In genomic region chr19:34389940-34390339, GRCm38 (mm10) we compare ENCODE assay signal across 30 mouse cellular contexts.
DNase-seq lines count a peak whose midpoint lies in the region; TF ChIP-seq lines count a peak whose summit lies in the region.
"Had no signal": no experiment of that assay in that cellular context is flagged by ENCODE, and none has a peak within 500 bp of the region (broad histone marks: within the 10 kb centered on the region; RNA-seq: fewer than 3 reads in every experiment).

No protein-coding gene starts in this region.

- no peak for TF ChIP-seq CTCF in kidney, adult 2 months (conservative IDR thresholded peaks at IDR 0.05; ENCODE audit: insufficient read depth, insufficient read length, low read depth, low read length)
- TF ChIP-seq CTCF in embryonic fibroblast, embryonic 13.5 days (IDR thresholded peaks at IDR 0.05; ENCODE audit: borderline replicate concordance, insufficient read depth, low read length), result no peak

- peak; percentile 12 for DNase-seq in kidney, adult 2 months
- DNase-seq in kidney, adult 18-20 months, result no peak
- DNase-seq in lung, adult 18-20 months, result peak; percentile 19 to 28
- DNase-seq in lung, postnatal 14 days, result no peak
- DNase-seq in embryo, embryonic 9.5 days (ENCODE audit: extremely low spot score), result no peak
- no peak for DNase-seq in adrenal gland, adult 18-20 months (ENCODE audit: low spot score in 2 of 2)
- DNase-seq: adrenal gland, adult 2 months; adrenal gland, postnatal 36 days; cerebellum, adult 11 months; cerebellum, adult 9-10 months; cerebellum, postnatal 36 days; embryo, embryonic 11 days; gastrocnemius, postnatal 14 days; kidney, adult 11 months; liver, embryonic 13.5 days; lung, adult 2 months; right cerebral cortex, postnatal 25 days; thymus, adult 18-20 months; thymus, postnatal 36 days had no signal

- no peaks in the 10 kb centered on the region for H3K36me3 ChIP-seq in kidney, adult 2 months (ENCODE audit: control insufficient read depth, insufficient read depth, low read length)
- H3K36me3 ChIP-seq in megakaryocyte, embryonic 14.5 days (replicated peaks; ENCODE audit: low read length), result no peaks in the 10 kb centered on the region
- H3K36me3 ChIP-seq: heart, embryonic 12.5 days; hindbrain, embryonic 10.5 days; hindbrain, embryonic 15.5 days; liver, embryonic 13.5 days; midbrain, embryonic 10.5 days; midbrain, embryonic 15.5 days; neural tube, embryonic 15.5 days had no signal

- H3K4me3 ChIP-seq in kidney, adult 2 months (ENCODE audit: insufficient read depth, low read depth, low read length), result no peak overlapping the region
- H3K4me3 ChIP-seq in embryonic fibroblast, embryonic 13.5 days (ENCODE audit: insufficient read depth, low read length), result no peak overlapping the region
- peak overlapping the region; percentile 17 for H3K4me3 ChIP-seq in megakaryocyte, embryonic 14.5 days (replicated peaks)
- H3K4me3 ChIP-seq: forebrain, embryonic 13.5 days; heart, adult 2 months; heart, embryonic 12.5 days; hindbrain, embryonic 10.5 days; hindbrain, embryonic 15.5 days; liver, embryonic 13.5 days; midbrain, embryonic 10.5 days; midbrain, embryonic 15.5 days; neural tube, embryonic 15.5 days had no signal

- no peak for TF ChIP-seq POLR2A in kidney, adult 2 months (IDR thresholded peaks at IDR 0.05; ENCODE audit: low read depth, low read length)
- TF ChIP-seq POLR2A in embryonic fibroblast, embryonic 13.5 days (IDR thresholded peaks at IDR 0.05; ENCODE audit: low read depth, low read length), result no peak

- H3K9me3 ChIP-seq in megakaryocyte, embryonic 14.5 days, result no peaks in the 10 kb centered on the region
- H3K9me3 ChIP-seq: forebrain, embryonic 13.5 days; heart, embryonic 12.5 days; hindbrain, embryonic 10.5 days; hindbrain, embryonic 15.5 days; liver, embryonic 13.5 days; midbrain, embryonic 10.5 days; midbrain, embryonic 15.5 days; neural tube, embryonic 15.5 days had no signal

- no peaks in the 10 kb centered on the region for H3K4me1 ChIP-seq in kidney, adult 2 months (ENCODE audit: control insufficient read depth, insufficient read depth, low read length)
- H3K4me1 ChIP-seq in embryonic fibroblast, embryonic 13.5 days (ENCODE audit: control insufficient read depth, insufficient read depth, low read length), result peaks cover 7% of the 10 kb centered on the region
- peaks cover 8% of the 10 kb centered on the region for H3K4me1 ChIP-seq in megakaryocyte, embryonic 14.5 days
- H3K4me1 ChIP-seq: forebrain, embryonic 13.5 days; heart, embryonic 12.5 days; hindbrain, embryonic 10.5 days; hindbrain, embryonic 15.5 days; liver, embryonic 13.5 days; midbrain, embryonic 10.5 days; midbrain, embryonic 15.5 days; neural tube, embryonic 15.5 days had no signal

- 84% methylated on average over 2 of the region's 2 CpGs for WGBS in kidney, adult 2 months

- H3K27ac ChIP-seq in kidney, adult 2 months (ENCODE audit: insufficient read depth, low read depth, low read length), result no peak overlapping the region
- H3K27ac ChIP-seq in embryonic fibroblast, embryonic 13.5 days (ENCODE audit: insufficient read depth, low read length), result peak overlapping the region; percentile 78; the same call in 1 of the 2 replicates
- H3K27ac ChIP-seq: forebrain, embryonic 13.5 days; heart, adult 2 months; hindbrain, embryonic 10.5 days; hindbrain, embryonic 15.5 days; liver, embryonic 13.5 days; midbrain, embryonic 10.5 days; midbrain, embryonic 15.5 days; neural tube, embryonic 15.5 days; stomach, postnatal 0 days had no signal

- H3K27me3 ChIP-seq in kidney, adult 2 months (replicated peaks; ENCODE audit: control insufficient read depth, insufficient read depth, low read length), result no peaks in the 10 kb centered on the region
- H3K27me3 ChIP-seq in megakaryocyte, embryonic 14.5 days (replicated peaks), result peaks cover 10% of the 10 kb centered on the region
- H3K27me3 ChIP-seq: forebrain, embryonic 13.5 days; heart, embryonic 12.5 days; hindbrain, embryonic 15.5 days; liver, embryonic 13.5 days; midbrain, embryonic 15.5 days; neural tube, embryonic 15.5 days had no signal

Comparison
In these comparisons a context has a peak if more than half of its experiments do, and no peak if none do; other contexts are left out.
1. DNase-seq: peak in kidney, adult 2 months (single experiment) and lung, adult 18-20 months (2 of 2); none in kidney, adult 18-20 months (single experiment), lung, postnatal 14 days (single experiment), embryo, embryonic 9.5 days (single experiment) and adrenal gland, adult 18-20 months (0 of 2).